Mouse (Mus musculus): ENCODE results near the gene Xpc. TPM values are rescaled to one million over a fixed set of nuclear protein-coding genes. Genes with fewer than 3 reads are reported as not detected.

Xpc gene
- total RNA-seq (2012; rRNA removed) = 12.6 and 15.3 TPM in 2 replicates
- polyA plus RNA-seq (2012; ENCODE audit: insufficient read depth in 1 of 2, insufficient read length in 2 of 2, low read depth in 1 of 2, low replicate concordance in 2 of 2, missing spikeins in 1 of 2) = 10 to 100 TPM in 1 of 2 experiments, not detected in 1; 15.5 TPM

DNA sequence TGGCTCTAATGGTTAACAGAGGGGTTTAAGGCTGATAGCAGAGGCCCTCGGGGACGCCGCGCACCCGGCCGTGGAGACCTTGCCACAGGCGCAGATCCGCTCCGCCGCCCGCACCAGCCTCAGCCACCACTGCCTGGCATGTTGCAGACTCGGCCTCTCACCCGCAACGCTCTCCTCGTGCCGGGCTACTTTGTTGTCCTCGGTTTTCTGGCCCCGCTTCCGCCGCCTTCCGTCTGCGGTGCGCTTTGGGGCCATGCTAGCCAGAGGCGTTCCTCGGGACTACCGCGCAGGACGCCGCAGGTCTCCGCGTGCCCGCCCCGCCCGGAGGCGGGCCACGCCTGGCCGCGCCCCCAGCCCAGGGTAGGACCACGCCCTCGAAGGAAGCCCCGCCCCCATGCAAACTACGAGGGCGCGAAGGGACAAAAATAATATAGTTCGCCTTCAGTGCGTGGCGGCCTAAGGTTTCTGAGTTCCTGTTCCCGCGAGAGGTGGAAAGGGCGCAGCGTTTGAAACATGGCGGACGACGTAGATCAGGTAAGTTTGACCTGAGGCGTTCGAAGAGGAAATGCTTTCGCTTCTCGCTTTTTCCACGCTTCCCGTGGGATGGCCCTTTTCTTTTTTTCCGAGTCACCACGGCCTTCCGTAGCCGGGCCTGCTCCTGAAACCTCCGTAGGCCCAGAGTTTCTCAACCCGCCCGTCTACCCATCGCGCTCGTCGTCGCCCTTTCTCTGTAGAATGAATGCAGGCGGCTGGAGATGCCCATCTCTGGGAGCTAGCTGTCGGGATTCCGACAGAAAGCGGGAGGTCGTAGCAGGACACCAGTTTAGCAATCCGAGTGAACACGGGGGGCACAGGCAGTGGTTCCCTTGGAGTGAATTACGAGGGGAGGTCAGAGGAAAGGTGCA, at the start of gene Xpc, which contains the start of gene Lsm3:
Gene Xpc (minus strand): TSS at position 344 of the 905 bp plus-strand sequence.
Gene Lsm3 (plus strand): TSS at position 384 of the 905 bp plus-strand sequence.
- Histone ChIP-seq H3K9ac (ENCODE audit: control insufficient read depth, low read depth, low read length, poor library complexity, severe bottlenecking) (peak within 1 kb of the TSS; percentile 95), H3K79me2 (ENCODE audit: control insufficient read depth, insufficient read depth, low read length, poor library complexity) (peaks cover 15% of the 10 kb centered on the region), H3K4me3 (ENCODE audit: control insufficient read depth in 1 of 2, insufficient read depth in 1 of 2, low read depth in 2 of 2, low read length in 2 of 2) (peak within 1 kb of the TSS; percentile 80 to 93), H3K27me3 (ENCODE audit: control insufficient read depth in 1 of 2, insufficient read depth in 2 of 2, low read length in 2 of 2) (no peaks in the 10 kb centered on the region), H3K9me3 (replicated peaks; ENCODE audit: insufficient read depth, low read length) (no peaks in the 10 kb centered on the region), H3K27ac (ENCODE audit: control insufficient read depth, low read depth, low read length) (peak within 1 kb of the TSS; percentile 78), H3K4me1 (ENCODE audit: control insufficient read depth in 1 of 2, insufficient read depth in 2 of 2, low read length in 2 of 2) (peaks cover 2 to 10% of the 10 kb centered on the region in 2 experiments; a peak in 3 of 4 replicates), H3K36me3 (ENCODE audit: control insufficient read depth in 1 of 2, insufficient read depth in 2 of 2, low read length in 2 of 2) (peaks cover 13 to 24% of the 10 kb centered on the region in 2 experiments; a peak in 3 of 4 replicates)
- peak; percentile 96 for DNase-seq (ENCODE audit: low read depth, low spot score)
- peak; percentile 97 for TF ChIP-seq CHD2 (IDR thresholded peaks at IDR 0.05; ENCODE audit: low read length)
- peak; percentile 82 for TF ChIP-seq SIN3A (IDR thresholded peaks at IDR 0.05; ENCODE audit: low read length)
- TF ChIP-seq GATA1 (IDR thresholded peaks at IDR 0.05; ENCODE audit: low read depth, low read length) = no peak
- peak; percentile 64 for TF ChIP-seq MXI1 (IDR thresholded peaks at IDR 0.05; ENCODE audit: low read depth, low read length)
- TF ChIP-seq USF1 (IDR thresholded peaks at IDR 0.05; ENCODE audit: low read depth, low read length) = no peak
- no peak for TF ChIP-seq MAFK (IDR thresholded peaks at IDR 0.05; ENCODE audit: borderline replicate concordance, low read depth, low read length)
- TF ChIP-seq POLR2AphosphoS2 (IDR thresholded peaks at IDR 0.05; ENCODE audit: low read length) = peak; percentile 75
- no peak for TF ChIP-seq MYB (IDR thresholded peaks at IDR 0.05; ENCODE audit: low read depth, low read length)
- TF ChIP-seq TAL1 (IDR thresholded peaks at IDR 0.05; ENCODE audit: low read length) = no peak
- peak; percentile 79 for TF ChIP-seq TCF12 (IDR thresholded peaks at IDR 0.05; ENCODE audit: low read depth, low read length)
- no peak for TF ChIP-seq BHLHE40 (IDR thresholded peaks at IDR 0.05; ENCODE audit: borderline replicate concordance, low read depth, low read length)
- TF ChIP-seq POLR2A (IDR thresholded peaks at IDR 0.05; ENCODE audit: control insufficient read depth in 1 of 2, insufficient read depth in 1 of 2, low read depth in 1 of 2, low read length in 2 of 2, poor library complexity in 1 of 2) = peak; percentile 29 to 93; a peak in 3 of 4 replicates
- 0 out of 2 replicates have a peak, but pooled peaks have one; percentile 32 for TF ChIP-seq ETS1 (IDR thresholded peaks at IDR 0.05; ENCODE audit: low read depth, low read length)
- TF ChIP-seq ZMIZ1 (IDR thresholded peaks at IDR 0.05; ENCODE audit: low read depth, low read length) = no peak
- peak; percentile 47; the same call in 1 of the 2 replicates for TF ChIP-seq NRF1 (IDR thresholded peaks at IDR 0.05; ENCODE audit: insufficient read depth, low read depth, low read length, poor library complexity, severe bottlenecking)
- TF ChIP-seq GABPA (IDR thresholded peaks at IDR 0.05; ENCODE audit: low read depth, low read length) = no peak
- no peak for TF ChIP-seq POLR2AphosphoS5 (IDR thresholded peaks at IDR 0.05; ENCODE audit: borderline replicate concordance, low read depth, low read length)
- TF ChIP-seq NELFE (IDR thresholded peaks at IDR 0.05; ENCODE audit: low read depth, low read length) = peak; percentile 84
- TF ChIP-seq SMC3 (IDR thresholded peaks at IDR 0.05; ENCODE audit: low read depth, low read length) = no peak
- TF ChIP-seq MEF2A (IDR thresholded peaks at IDR 0.05; ENCODE audit: extremely low read depth, insufficient replicate concordance, low read depth, low read length, poor library complexity, severe bottlenecking) = no peak
- TF ChIP-seq ZNF384 (IDR thresholded peaks at IDR 0.05; ENCODE audit: low read depth, low read length) = no peak
- TF ChIP-seq MAZ (IDR thresholded peaks at IDR 0.05; ENCODE audit: low read depth, low read length) = peak; percentile 60; the same call in 1 of the 2 replicates
- no peak for TF ChIP-seq ZKSCAN1 (IDR thresholded peaks at IDR 0.05; ENCODE audit: low read depth, low read length)
- no peak for TF ChIP-seq RAD21 (IDR thresholded peaks at IDR 0.05; ENCODE audit: low read depth, low read length)
- no peak for TF ChIP-seq CTCF (IDR thresholded peaks at IDR 0.05 in 2 of 3, conservative IDR thresholded peaks at IDR 0.05 in 1 of 3; ENCODE audit: control insufficient read depth in 1 of 3, insufficient read depth in 1 of 3, low read depth in 2 of 3, low read length in 3 of 3, poor library complexity in 1 of 3, severe bottlenecking in 1 of 3)
- TF ChIP-seq MAX (IDR thresholded peaks at IDR 0.05; ENCODE audit: low read length) = no peak; the same call in 1 of the 2 replicates
- peak; percentile 68; the same call in 1 of the 2 replicates for TF ChIP-seq MYC (IDR thresholded peaks at IDR 0.05; ENCODE audit: low read depth, low read length)
- TF ChIP-seq KAT2A (conservative IDR thresholded peaks at IDR 0.05; ENCODE audit: low read depth, low read length) = no peak; the same call in 1 of the 2 replicates
- 0 out of 2 replicates have a peak, but pooled peaks have one; percentile 30 for TF ChIP-seq CHD1 (IDR thresholded peaks at IDR 0.05; ENCODE audit: low read depth, low read length)
- TF ChIP-seq UBTF (IDR thresholded peaks at IDR 0.05; ENCODE audit: borderline replicate concordance, insufficient read depth, low read depth, low read length) = no peak
- peak; percentile 89 for TF ChIP-seq TBP (IDR thresholded peaks at IDR 0.05; ENCODE audit: low read depth, low read length)
- no peak for TF ChIP-seq JUND (IDR thresholded peaks at IDR 0.05; ENCODE audit: low read depth, low read length)
- no peak for TF ChIP-seq RCOR1 (IDR thresholded peaks at IDR 0.05; ENCODE audit: low read depth, low read length)
- TF ChIP-seq HCFC1 (IDR thresholded peaks at IDR 0.05; ENCODE audit: low read depth, low read length) = peak; percentile 92
- TF ChIP-seq E2F4 (IDR thresholded peaks at IDR 0.05; ENCODE audit: borderline replicate concordance, low read depth, low read length) = no peak; the same call in 1 of the 2 replicates
